Mouse (Mus musculus) right cerebral cortex, postnatal 4 days (tissue): ENCODE measurements around the gene Zdhhc17.

Experiments used
- DNase-seq: peaks from one replicate; pipeline ENCODE4 v3.0.0-alpha.2; 2022

The Zdhhc17 gene

GRCm38 (mm10) chr10:111004220-111004619 lies 5.7 kb downstream of the Zdhhc17 start:
- no peak for DNase-seq

DNA sequence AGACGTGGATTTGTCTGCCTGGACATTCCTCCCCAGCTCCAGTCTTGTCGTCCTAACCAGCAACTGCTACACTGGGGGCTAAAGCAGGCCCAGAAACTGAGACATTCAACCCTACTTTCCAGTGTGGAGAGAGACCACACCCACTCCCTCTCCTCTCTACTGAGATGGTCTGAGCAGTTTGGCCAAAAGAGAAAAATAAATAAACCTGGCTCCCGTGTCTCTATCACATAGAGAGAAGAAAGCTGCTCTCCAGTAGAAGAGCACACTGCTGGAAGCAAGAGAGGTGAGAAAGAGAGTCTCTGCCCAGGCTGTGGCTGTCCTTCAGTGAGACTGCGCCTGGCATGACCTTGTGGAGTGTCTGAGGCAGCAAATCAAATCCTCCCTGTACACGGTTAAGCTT lies 10.7 kb downstream of the Zdhhc17 start:
- DNase-seq = no peak

DNA sequence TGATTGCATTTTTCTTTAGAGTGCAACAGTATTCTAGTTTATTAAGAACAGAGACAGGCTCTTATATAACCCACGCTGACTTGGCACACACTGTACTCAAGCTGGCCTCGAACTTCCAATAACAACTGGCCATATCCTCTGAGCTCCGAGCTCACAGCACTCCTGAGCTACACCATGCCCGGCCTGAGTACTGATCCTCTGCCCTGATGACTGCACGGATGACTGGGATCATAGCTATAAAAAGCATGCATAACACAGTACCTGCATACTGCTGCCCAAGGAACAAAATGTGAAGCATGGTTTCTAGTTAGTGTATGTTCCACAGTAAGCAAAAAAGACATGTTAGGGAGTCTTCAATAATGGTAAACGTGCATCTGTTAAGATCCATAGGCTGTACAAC lies 12.8 kb downstream of the Zdhhc17 start:
- no peak for DNase-seq

DNA sequence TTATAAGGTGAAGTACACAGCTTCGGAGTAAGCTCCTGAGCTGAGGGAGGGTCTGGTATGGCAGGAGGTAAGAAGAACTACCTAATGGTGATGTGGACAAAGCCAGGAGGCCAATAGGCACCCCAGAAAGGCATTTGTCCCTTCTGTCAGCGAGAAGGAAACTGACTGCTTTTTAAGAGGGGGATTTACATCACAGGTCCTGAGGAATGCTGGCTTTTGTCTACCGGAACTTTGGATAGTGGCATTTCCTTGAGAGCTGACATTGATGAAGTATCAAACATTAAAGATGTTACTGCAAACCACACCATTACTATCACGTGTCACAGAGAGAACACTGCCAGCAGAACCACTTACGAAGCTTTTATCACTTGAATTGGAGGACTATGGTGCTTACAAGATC lies 15.2 kb downstream of the Zdhhc17 start:
- DNase-seq = no peak

DNA sequence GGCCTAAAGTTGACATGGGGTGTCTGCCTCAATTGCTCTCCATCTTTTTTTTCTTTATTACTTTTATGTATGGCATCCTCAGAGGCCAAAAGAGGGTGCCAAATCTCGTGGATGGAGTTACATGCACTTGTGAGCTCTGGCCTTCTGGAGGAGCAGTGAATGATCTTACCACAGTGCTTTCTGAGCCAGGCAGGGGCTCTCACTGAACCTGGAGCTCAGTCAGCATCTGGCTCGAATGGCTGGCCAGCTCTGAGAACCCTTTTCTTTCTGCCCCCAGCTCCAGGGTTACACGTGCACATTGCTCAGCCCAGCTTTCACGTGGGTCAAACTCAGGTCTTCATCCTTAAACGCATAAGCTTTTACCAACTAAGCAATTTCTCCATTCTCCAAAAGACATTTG lies 16.7 kb downstream of the Zdhhc17 start:
- DNase-seq = no peak

- DNase-seq = no peak
Measured at GRCm38 (mm10) chr10:110992047-110992431, 17.9 kb downstream of the Zdhhc17 start.

GRCm38 (mm10) chr10:110991307-110992046 lies 18.5 kb downstream of the Zdhhc17 start:
- no peak for DNase-seq

- DNase-seq = no peak
Measured at GRCm38 (mm10) chr10:110989729-110990128, 20.2 kb downstream of the Zdhhc17 start.

DNA sequence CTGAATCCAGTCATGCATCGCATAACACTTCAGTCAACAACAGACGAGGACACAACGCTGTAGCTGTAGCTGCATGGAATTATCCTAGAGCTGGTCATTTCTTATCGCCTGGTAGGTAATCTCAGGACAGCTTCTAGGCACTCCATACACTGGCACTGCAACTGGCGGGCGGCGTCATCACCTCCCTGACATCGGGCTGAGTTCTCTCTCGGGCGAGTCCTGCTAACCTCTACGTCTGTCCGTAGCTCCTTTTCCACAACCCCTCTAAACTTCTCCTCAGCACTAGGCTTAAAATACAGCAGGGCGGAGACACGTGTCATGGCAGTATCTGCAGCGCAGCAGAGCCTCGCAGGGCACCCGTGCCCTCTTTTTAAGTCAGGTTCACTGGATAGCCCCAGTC lies 23.3 kb downstream of the Zdhhc17 start:
- DNase-seq = no peak

- no peak for DNase-seq
Measured at GRCm38 (mm10) chr10:110982771-110983170, 27.2 kb downstream of the Zdhhc17 start.

- DNase-seq = no peak
Measured at GRCm38 (mm10) chr10:110980441-110980840, 29.5 kb downstream of the Zdhhc17 start.

DNA sequence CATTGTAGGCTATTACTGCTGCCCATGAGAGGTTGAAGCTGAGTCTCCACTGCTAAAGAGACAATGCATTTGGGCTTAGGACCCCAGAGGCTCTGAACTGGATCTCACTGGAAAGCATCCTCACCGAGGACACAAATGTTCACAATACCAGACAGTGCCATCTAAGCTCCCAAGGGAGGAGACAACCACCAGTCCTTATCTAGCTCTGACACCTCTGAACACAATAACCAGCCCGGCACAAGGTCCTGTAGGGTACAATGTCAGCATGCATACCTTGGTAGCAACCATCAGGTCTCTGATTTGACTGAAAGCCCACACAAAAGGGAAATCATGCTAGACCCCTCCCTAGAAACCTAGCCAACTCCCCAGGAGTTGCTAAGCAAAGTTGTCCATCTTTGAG lies 30.5 kb downstream of the Zdhhc17 start:
- DNase-seq = no peak

DNA sequence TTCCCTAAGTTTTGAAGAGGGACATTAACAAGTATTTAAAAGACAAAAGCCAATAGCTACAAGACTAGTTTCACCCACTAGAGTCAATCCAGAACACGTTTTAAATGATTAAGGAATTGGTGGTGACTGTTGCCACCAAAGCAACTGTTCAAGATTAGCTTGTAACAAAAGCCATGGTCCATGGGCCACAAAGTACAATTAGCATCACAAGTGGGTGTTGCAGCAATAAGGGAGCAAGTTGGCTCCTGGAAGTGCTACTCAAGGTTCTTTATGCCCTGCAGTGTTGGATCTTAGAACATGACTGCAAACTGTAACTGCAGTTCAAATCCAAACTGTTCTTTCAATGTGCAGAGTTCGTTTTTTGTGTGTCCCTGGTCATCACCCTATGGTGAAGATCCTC lies 32.6 kb downstream of the Zdhhc17 start:
- DNase-seq = no peak

DNA sequence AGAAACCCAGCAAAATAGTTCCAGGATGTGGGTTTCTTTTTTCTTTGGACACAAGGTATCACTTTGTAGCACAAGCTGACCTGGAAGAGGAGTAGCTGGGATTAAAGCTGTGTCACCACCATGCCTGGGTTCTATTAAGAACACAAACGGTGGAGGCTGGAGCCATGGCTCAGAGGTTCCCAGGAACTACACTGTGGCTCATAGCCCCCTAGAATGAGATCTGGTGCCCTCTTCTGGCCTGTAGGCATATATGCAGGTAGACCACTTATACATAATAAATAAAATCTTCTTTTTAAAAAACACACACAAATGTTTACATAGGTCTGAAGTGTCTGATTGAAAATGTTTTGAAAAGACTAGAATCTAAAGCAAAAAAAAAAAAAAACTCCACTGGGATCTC lies 33.9 kb downstream of the Zdhhc17 start:
- peak; percentile 16 for DNase-seq

GRCm38 (mm10) chr10:110974885-110975284 lies 35.1 kb downstream of the Zdhhc17 start:
- DNase-seq = no peak

- DNase-seq = peak; percentile 35
Measured at GRCm38 (mm10) chr10:110974463-110974862, 35.5 kb downstream of the Zdhhc17 start.

- DNase-seq = no peak
Measured at GRCm38 (mm10) chr10:110971998-110972397, 37.9 kb downstream of the Zdhhc17 start.

DNA sequence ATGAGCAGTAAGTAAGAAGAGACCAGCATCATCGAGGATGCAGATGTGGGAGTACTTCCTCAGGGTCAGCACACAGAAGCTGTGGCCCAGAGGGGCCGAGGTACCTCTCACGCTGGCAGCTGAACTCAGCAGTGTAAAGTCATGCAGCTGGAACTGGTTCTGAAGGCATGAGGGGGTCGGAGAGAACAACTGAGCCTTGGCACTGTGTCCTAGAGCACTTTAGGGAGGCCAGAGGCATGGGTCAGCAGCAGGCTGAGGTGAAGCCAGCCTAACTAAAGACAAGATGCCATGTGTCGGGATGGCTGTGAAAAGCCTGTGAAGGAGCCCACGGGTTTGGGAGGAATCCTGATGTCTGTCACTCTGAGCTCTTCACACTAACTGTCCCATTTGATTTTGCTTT lies 38.5 kb downstream of the Zdhhc17 start:
- no peak for DNase-seq

- no peak for DNase-seq
Measured at GRCm38 (mm10) chr10:110971044-110971443, 38.9 kb downstream of the Zdhhc17 start.

DNA sequence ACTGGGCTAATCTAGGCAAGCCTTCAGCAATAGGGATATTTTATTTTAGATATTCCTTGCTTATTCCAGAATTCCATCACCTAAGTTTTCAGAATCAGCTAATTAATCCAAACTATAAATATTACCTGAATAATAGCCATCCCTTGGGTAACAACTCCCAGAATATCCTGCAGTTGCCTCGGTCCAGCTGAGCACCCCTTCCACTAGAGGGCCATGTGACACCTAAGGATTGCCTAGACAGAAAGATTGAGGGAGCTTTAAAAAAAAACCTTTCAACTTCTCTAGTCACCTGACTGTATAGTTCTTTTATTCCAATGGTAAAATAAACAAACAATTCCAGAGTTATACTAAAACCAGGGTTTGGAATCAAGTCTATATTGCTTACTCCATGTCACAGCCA lies 47.8 kb downstream of the Zdhhc17 start:
- DNase-seq = no peak

DNA sequence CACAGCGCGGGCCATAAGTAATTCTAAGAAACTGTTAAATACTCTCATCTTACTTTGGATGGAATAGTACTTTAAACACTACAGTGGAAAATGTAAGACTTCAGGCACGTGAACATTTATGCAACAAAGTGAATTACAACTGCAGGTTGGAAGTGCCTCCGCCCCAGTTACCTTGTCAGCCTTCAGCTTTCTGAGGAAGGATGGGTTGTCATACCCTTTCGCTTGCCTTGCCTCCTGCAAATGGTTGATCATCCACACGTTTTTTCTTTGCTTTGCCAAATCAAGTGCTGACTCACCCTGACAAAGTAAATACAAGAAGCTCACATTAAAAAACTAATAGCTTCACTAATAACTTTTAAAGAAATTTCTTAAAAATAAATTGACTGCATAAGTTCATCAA lies 49.1 kb downstream of the Zdhhc17 start:
- DNase-seq = no peak

GRCm38 (mm10) chr10:110959781-110960180 lies 50.2 kb downstream of the Zdhhc17 start:
- DNase-seq = no peak

DNA sequence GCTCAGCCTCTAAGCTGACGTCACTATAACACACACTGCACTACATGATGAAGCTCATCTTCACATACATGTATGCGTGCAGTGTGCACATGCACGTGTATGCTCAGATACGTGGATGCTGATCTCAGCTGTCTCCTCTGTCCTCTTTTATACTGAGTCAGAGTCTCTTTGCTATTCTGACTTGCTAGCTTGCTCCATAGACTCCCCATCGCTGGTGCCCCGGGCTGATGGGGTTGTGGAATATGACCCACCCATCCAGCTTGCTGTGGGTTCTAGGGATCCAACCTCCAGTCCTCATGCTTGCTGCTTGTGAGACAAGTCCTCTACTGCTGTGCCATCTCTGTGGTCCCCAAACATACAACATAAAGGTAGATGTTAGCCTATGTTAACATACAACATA lies 51.1 kb downstream of the Zdhhc17 start:
- DNase-seq = no peak

- DNase-seq = no peak
Measured at GRCm38 (mm10) chr10:110952937-110953451, 56.9 kb downstream of the Zdhhc17 start.

- DNase-seq = no peak
Measured at GRCm38 (mm10) chr10:110952271-110952670, 57.7 kb downstream of the Zdhhc17 start.
